Mouse (Mus musculus): Measurements from ENCODE around the gene Faah.

The Faah gene

GRCm38 (mm10) chr4:116001206-116001605 is 16.5 kb downstream of the Faah start:
- no peak for DNase-seq (ENCODE audit: low read depth, low spot score)

- no peak for DNase-seq (ENCODE audit: low read depth, low spot score)
Observed at GRCm38 (mm10) chr4:116000671-116001070, 17.1 kb downstream of the Faah start.

GRCm38 (mm10) chr4:115996729-115997128 is 21.0 kb downstream of the Faah start:
- DNase-seq (ENCODE audit: low read depth, low spot score), result no peak

GRCm38 (mm10) chr4:115995376-115995730 is 22.4 kb downstream of the Faah start:
- no peak for DNase-seq (ENCODE audit: low read depth, low spot score)

- no peak for DNase-seq (ENCODE audit: low read depth, low spot score)
Observed at GRCm38 (mm10) chr4:115994662-115995375, 22.9 kb downstream of the Faah start.

GRCm38 (mm10) chr4:115989382-115989781 is 28.3 kb downstream of the Faah start:
- DNase-seq (ENCODE audit: low read depth, low spot score), result no peak

- DNase-seq (ENCODE audit: low read depth, low spot score), result no peak
Observed at GRCm38 (mm10) chr4:115987858-115988530, 29.7 kb downstream of the Faah start.

GRCm38 (mm10) chr4:115987436-115987835 is 30.3 kb downstream of the Faah start:
- DNase-seq (ENCODE audit: low read depth, low spot score), result no peak

GRCm38 (mm10) chr4:115984967-115985366 is 32.8 kb downstream of the Faah start:
- DNase-seq (ENCODE audit: low read depth, low spot score), result peak; percentile 92

GRCm38 (mm10) chr4:115984111-115984510 is 33.6 kb downstream of the Faah start:
- DNase-seq (ENCODE audit: low read depth, low spot score), result peak; percentile 88

- DNase-seq (ENCODE audit: low read depth, low spot score), result peak; percentile 75
Observed at GRCm38 (mm10) chr4:115980676-115981075, 37.0 kb downstream of the Faah start.

GRCm38 (mm10) chr4:115979437-115979836 is 38.3 kb downstream of the Faah start:
- DNase-seq (ENCODE audit: low read depth, low spot score), result no peak

- DNase-seq (ENCODE audit: low read depth, low spot score), result no peak
Observed at GRCm38 (mm10) chr4:115978911-115979310, 38.8 kb downstream of the Faah start.

GRCm38 (mm10) chr4:115972543-115972942 is 45.2 kb downstream of the Faah start:
- no peak for DNase-seq (ENCODE audit: low read depth, low spot score)

- no peak for DNase-seq (ENCODE audit: low read depth, low spot score)
Observed at GRCm38 (mm10) chr4:115964446-115964845, 53.3 kb downstream of the Faah start.

GRCm38 (mm10) chr4:115963751-115964150 is 54.0 kb downstream of the Faah start:
- no peak for DNase-seq (ENCODE audit: low read depth, low spot score)

GRCm38 (mm10) chr4:115962671-115963412 is 54.9 kb downstream of the Faah start:
- peak; percentile 85 for DNase-seq (ENCODE audit: low read depth, low spot score)

GRCm38 (mm10) chr4:115961991-115962390 is 55.7 kb downstream of the Faah start:
- DNase-seq (ENCODE audit: low read depth, low spot score), result no peak

GRCm38 (mm10) chr4:115959546-115959945 is 58.2 kb downstream of the Faah start:
- no peak for DNase-seq (ENCODE audit: low read depth, low spot score)

GRCm38 (mm10) chr4:115955494-115955775 is 62.3 kb downstream of the Faah start:
- no peak for DNase-seq (ENCODE audit: low read depth, low spot score)

GRCm38 (mm10) chr4:115954656-115955493 is 62.9 kb downstream of the Faah start:
- no peak for DNase-seq (ENCODE audit: low read depth, low spot score)

- no peak for DNase-seq (ENCODE audit: low read depth, low spot score)
Observed at GRCm38 (mm10) chr4:115953559-115953958, 64.2 kb downstream of the Faah start.
